Mouse (Mus musculus) heart, adult 2 months (tissue): ENCODE data around the gene Slc7a5.

Experiments
- CTCF ChIP-seq: fragments of 200-600 bp; IDR thresholded peaks from 2 replicates; pipeline ENCODE4 v1.8.1; 2022; ENCODE audit warnings: antibody characterized with exemption, mild to moderate bottlenecking, moderate library complexity
- EP300 ChIP-seq: fragments of 200-500 bp; IDR thresholded peaks from 2 replicates; pipeline ENCODE4 v1.6.1; 2011; ENCODE audit warnings: low read depth, low read length, control low read depth; ENCODE audit not compliant: insufficient read depth
- POLR2A ChIP-seq: fragments of 200-500 bp; IDR thresholded peaks from 2 replicates; pipeline ENCODE4 v1.6.1; 2011; ENCODE audit warnings: mild to moderate bottlenecking, low read depth, low read length, control low read depth; ENCODE audit not compliant: insufficient read depth

DNA sequence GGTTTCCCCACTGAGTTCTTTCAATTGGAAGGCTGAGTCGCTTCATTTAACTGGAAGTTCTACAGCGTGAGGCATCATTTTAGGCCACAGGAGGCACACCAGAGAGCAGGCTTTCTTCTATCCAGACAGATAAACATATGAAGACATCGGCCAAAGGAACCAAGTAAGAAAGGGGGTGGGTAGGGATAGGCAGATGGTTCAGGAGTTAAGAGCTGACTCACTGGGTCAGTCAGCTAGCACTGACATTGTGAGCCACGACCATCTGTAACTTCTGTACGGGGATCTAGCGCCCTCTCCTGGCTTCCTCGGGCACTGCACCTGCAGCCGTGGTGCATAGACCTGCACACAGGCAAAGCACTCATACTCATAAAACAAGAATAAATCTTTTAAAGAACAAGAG, 66.3 kb downstream of the Slc7a5 start:
- TF ChIP-seq CTCF (peak; percentile 67), POLR2A (no peak), EP300 (no peak)
